Comparison of ENCODE assay signal across 14 mouse cellular contexts in genomic region chr10:61956718-61957117, GRCm38 (mm10). TPM values are rescaled to one million over a fixed set of nuclear protein-coding genes. Genes with fewer than 3 reads are reported as not detected.
DNase-seq lines count a peak whose midpoint lies in the region; ATAC-seq lines count a peak whose summit lies in the region.
"Had no signal": no experiment of that assay in that cellular context is flagged by ENCODE, and none has a peak within 500 bp of the region (broad histone marks: within the 10 kb centered on the region; RNA-seq: fewer than 3 reads in every experiment).

No protein-coding gene starts in this region.

- H3K27ac ChIP-seq in forebrain, embryonic 12.5 days, result no peak overlapping the region
- H3K27ac ChIP-seq: forebrain, embryonic 13.5 days; liver, embryonic 14.5 days; midbrain, embryonic 12.5 days had no signal

- H3K9ac ChIP-seq in forebrain, embryonic 12.5 days, result no peak overlapping the region
- H3K9ac ChIP-seq: forebrain, embryonic 13.5 days; liver, embryonic 14.5 days; midbrain, embryonic 12.5 days had no signal

- no peak overlapping the region for H3K4me3 ChIP-seq in forebrain, embryonic 12.5 days (replicated peaks)
- H3K4me3 ChIP-seq: forebrain, embryonic 13.5 days; midbrain, embryonic 12.5 days had no signal

- H3K9me3 ChIP-seq in forebrain, embryonic 12.5 days, result no peaks in the 10 kb centered on the region
- H3K9me3 ChIP-seq: forebrain, embryonic 13.5 days; midbrain, embryonic 12.5 days had no signal

- no peak for ATAC-seq in forebrain, embryonic 12.5 days (ENCODE audit: low FRiP score)
- ATAC-seq: forebrain, embryonic 13.5 days had no signal

- no peaks in the 10 kb centered on the region for H3K4me1 ChIP-seq in forebrain, embryonic 12.5 days
- H3K4me1 ChIP-seq: forebrain, embryonic 13.5 days; midbrain, embryonic 12.5 days had no signal

- no peaks in the 10 kb centered on the region for H3K36me3 ChIP-seq in forebrain, embryonic 12.5 days (replicated peaks)
- H3K36me3 ChIP-seq: midbrain, embryonic 12.5 days had no signal

- peak; percentile 65 for DNase-seq in adrenal gland, adult 2 months
- DNase-seq in adrenal gland, postnatal 10 days, result peak; percentile 46
- DNase-seq in cerebellum, postnatal 25 days, result peak; percentile 66 to 77
- peak; percentile 80 for DNase-seq in kidney, postnatal 10 days
- DNase-seq in thymus, postnatal 4 days, result no peak
- no peak for DNase-seq in adipocyte (ENCODE audit: low spot score)
- DNase-seq: embryo, embryonic 11 days; gastrocnemius, postnatal 25 days; thymus, adult 2 months had no signal

- no peak overlapping the region for H3K4me2 ChIP-seq in forebrain, embryonic 12.5 days
- H3K4me2 ChIP-seq: forebrain, embryonic 13.5 days; midbrain, embryonic 12.5 days had no signal

- WGBS in forebrain, embryonic 12.5 days, result 74% methylated on average over 6 of the region's 6 CpGs

- H3K27me3 ChIP-seq in forebrain, embryonic 12.5 days, result no peaks in the 10 kb centered on the region
- H3K27me3 ChIP-seq: forebrain, embryonic 13.5 days; midbrain, embryonic 12.5 days had no signal

RNA-seq across cellular contexts. Expression of gene Col13a1, which starts 22.2 kb away (rescaled TPM):
- 1 to 10 TPM; 5.7 to 9.0 TPM for total RNA-seq in adrenal gland, adult 2 months (2021)
- 2.7 and 3.2 TPM in 2 replicates for polyA plus RNA-seq in adrenal gland, adult 2 months (2012; rRNA removed)
- 10 to 100 TPM in 1 of 2 experiments, 1 to 10 TPM in 1; 8.4 to 11.1 TPM for total RNA-seq in adrenal gland, postnatal 10 days (2021)
- polyA plus RNA-seq in forebrain, embryonic 12.5 days (2016; fragmentation: Nextera tagmentation; extraction: Ambion mirVana), result 0.76 and 0.96 TPM in 2 replicates
- total RNA-seq: neutrophil, adult 5-6 weeks had no signal

Comparison
In these comparisons a context has a peak if more than half of its experiments do, and no peak if none do; other contexts are left out.
1. DNase-seq: peak in adrenal gland, adult 2 months (single experiment), adrenal gland, postnatal 10 days (single experiment), cerebellum, postnatal 25 days (2 of 2) and kidney, postnatal 10 days (single experiment); none in thymus, postnatal 4 days (single experiment) and adipocyte (single experiment).